Mouse (Mus musculus) megakaryocyte, embryonic 14.5 days (primary cell): ENCODE measurements around the gene Nectin4. TPM values are rescaled to one million over a fixed set of nuclear protein-coding genes. Genes with fewer than 3 reads are reported as not detected.

Experiments
- H3K27me3 ChIP-seq: replicated peaks from 2 replicates; pipeline ENCODE3; 2012; ENCODE audit warnings: inconsistent platforms
- H3K36me3 ChIP-seq: replicated peaks from 2 replicates; pipeline ENCODE3; 2012; ENCODE audit warnings: low read length, inconsistent platforms, mixed read lengths
- H3K4me1 ChIP-seq: 2 replicates; pipeline ENCODE4 v1.6.1; 2012; ENCODE audit warnings: inconsistent platforms
- H3K4me3 ChIP-seq: replicated peaks from 2 replicates; pipeline ENCODE3; 2012; ENCODE audit warnings: moderate library complexity, mild to moderate bottlenecking, inconsistent platforms
- H3K9me3 ChIP-seq: 2 replicates; pipeline ENCODE4 v1.6.1; 2012; ENCODE audit warnings: inconsistent platforms
- FLI1 ChIP-seq: IDR thresholded peaks from 2 replicates; pipeline ENCODE4 v1.6.1; 2012; ENCODE audit warnings: low read length, inconsistent platforms, mixed read lengths
- GATA1 ChIP-seq: IDR thresholded peaks from 3 replicates; pipeline ENCODE4 v1.6.1; 2012; ENCODE audit warnings: mixed read lengths, low read length, inconsistent platforms, borderline replicate concordance
- polyA plus RNA-seq: library from polyadenylated mRNA; stranded (reverse); fragments of >175 nt; gene quantifications from 2 replicates; pipeline ENCODE4 v1.2.3, GENCODE M21; 2012; ENCODE audit warnings: low replicate concordance; ENCODE audit not compliant: insufficient read depth

Gene Nectin4
- polyA plus RNA-seq, 1 experiment, result 0.44 TPM

DNA sequence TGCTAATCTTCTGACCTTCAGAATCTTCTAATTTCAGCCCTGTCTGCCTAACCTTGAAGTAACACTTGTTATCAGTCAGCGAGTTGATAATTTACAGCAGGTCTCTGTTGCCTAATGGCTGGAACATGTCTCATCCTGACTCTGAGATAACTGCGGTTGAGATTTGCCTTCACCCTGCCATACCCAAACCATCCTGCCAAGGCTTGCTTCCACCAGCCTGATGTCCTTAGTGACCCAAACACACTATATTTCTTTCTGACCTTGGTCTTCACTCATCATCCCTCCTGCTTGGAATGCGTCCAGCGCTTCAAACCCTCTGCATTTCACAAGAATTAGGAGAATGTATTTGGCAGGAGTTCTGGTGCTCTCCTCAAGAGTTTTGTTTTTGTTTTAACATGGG, 55.2 kb downstream of the Nectin4 start:
- Histone ChIP-seq H3K36me3 (peaks cover 14% of the 10 kb centered on the region), H3K9me3 (no peaks in the 10 kb centered on the region; the same call in 1 of the 2 replicates), H3K4me3 (no peak overlapping the region), H3K27me3 (no peaks in the 10 kb centered on the region), H3K4me1 (peaks cover 47% of the 10 kb centered on the region)
- TF ChIP-seq FLI1 (no peak), GATA1 (no peak)

DNA sequence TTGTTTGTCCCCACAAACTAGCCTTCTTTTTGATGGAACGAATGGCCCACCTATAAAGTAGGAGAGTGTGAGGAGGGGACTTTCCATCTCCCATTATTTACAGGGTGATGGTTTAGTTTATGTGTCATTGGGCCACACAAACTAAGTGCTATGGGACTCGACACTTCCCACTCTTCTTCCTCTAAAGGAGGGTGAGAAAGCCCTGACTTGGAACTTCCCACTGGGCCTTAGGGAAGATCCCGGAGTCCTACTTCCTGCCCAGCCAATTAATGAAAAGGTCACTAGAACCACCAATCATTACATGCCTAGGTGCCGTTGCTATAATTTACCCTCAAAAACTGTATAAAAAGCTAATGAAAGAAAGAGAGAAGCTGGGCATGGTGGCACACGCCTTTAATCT, 62.3 kb downstream of the Nectin4 start:
- H3K9me3 ChIP-seq, result no peaks in the 10 kb centered on the region; the same call in 1 of the 2 replicates
- no peak overlapping the region for H3K4me3 ChIP-seq
- H3K4me1 ChIP-seq, result peaks cover 40% of the 10 kb centered on the region
- TF ChIP-seq FLI1 (no peak), GATA1 (no peak)
- H3K36me3 ChIP-seq, result no peaks in the 10 kb centered on the region
- peaks cover 2% of the 10 kb centered on the region for H3K27me3 ChIP-seq

DNA sequence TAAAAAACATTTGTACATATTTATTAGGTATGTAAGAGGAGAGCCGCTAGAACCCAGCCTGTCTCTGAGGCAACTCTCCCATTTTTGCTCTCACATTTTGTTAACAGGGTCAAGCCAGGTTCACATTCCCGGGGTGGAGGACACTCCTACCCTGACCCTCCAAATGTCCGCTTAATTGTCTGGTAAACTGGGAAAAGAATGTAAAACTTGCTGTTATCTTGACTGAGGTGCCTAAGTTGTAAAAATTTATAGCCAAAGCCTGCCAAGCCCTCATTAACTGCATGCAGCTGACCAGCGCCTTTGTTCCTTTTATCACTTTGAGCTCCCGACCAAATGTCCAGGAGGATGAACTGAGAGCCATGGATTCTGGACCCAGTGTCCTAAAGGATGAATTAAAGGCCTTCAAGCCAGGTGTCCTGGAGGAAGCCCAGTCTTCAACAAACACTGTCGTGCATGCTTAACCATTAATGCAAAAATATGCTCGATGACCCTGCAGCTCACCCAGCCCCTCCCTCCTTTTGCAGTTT, 65.5 kb downstream of the Nectin4 start:
- H3K4me3 ChIP-seq, result no peak overlapping the region
- TF ChIP-seq GATA1 (no peak), FLI1 (no peak)
- H3K36me3 ChIP-seq, result peaks cover 4% of the 10 kb centered on the region
- peaks cover 2% of the 10 kb centered on the region for H3K27me3 ChIP-seq
- H3K4me1 ChIP-seq, result peaks cover 50% of the 10 kb centered on the region
- H3K9me3 ChIP-seq, result no peaks in the 10 kb centered on the region

DNA sequence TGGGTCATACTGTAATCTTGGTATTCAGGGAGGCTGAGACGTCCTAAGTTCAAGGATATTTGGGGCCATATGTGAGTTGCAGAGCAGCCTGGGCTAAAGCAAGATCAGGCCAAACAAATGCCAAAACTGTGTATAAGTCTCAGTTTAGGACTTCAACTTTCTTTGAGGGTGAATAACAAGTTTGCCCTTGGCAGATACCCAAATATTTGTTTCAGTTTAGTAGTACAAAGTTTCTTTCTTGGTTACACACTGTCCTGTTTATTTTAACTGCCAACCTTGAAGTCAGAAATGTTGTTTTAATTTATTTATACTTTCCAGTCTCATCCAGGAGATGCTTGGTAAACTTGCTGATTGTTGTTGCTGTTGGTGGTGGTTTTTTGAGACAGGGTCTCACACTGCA, 66.1 kb downstream of the Nectin4 start:
- TF ChIP-seq GATA1 (no peak), FLI1 (no peak)
- H3K4me3 ChIP-seq, result no peak overlapping the region
- no peaks in the 10 kb centered on the region for H3K9me3 ChIP-seq
- H3K4me1 ChIP-seq, result peaks cover 54% of the 10 kb centered on the region
- H3K36me3 ChIP-seq, result peaks cover 4% of the 10 kb centered on the region
- H3K27me3 ChIP-seq, result no peaks in the 10 kb centered on the region

DNA sequence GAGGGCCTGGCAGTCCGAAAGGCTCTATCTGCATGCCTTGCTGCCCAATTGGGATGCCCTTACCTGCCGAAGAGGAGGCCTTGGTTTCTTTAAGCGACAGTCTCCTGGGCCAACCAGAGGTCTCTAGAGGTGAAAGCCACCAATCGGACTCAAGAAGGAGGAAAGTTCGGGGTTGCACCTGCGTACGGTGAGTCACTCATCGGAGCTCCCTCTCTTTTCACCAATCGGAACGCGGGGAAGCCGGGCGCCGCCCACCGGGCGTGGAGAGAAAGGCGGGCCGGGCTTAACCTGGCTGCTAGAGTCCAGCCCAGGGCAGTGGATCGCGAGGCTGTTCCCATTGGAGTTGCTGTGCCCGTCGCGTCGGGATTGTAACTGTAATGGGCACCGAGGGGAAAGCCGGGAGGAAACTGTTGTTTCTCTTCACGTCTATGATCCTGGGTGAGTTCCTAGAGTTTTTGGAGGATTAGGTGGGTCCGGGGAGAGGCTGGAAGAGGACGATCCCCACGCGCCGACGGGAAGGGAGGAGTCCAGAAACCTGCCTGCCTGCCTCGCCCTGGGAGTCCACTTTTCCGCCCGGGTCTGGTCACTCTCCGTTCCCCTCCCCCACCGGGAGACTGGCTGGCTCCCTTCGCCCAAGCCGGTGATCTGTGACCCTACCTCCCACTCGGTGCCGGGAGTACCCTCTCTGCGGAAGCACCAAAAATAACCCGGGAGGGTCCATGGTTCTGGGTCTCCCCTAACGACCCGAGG, 67.5 kb downstream of the Nectin4 start, which contains the start of gene F11r:
Gene F11r, plus strand, starts transcription at position 272 of the 750 bp plus-strand sequence.
- H3K4me1 ChIP-seq, result peaks cover 66% of the 10 kb centered on the region
- TF ChIP-seq GATA1 (no peak), FLI1 (no peak)
- H3K36me3 ChIP-seq, result peaks cover 4% of the 10 kb centered on the region
- peak within 1 kb of the TSS; percentile 97 for H3K4me3 ChIP-seq
- H3K27me3 ChIP-seq, result no peaks in the 10 kb centered on the region
- no peaks in the 10 kb centered on the region for H3K9me3 ChIP-seq

Other genes with a start within 250 kb of the Nectin4 start
- gene Sdhc, start 219.5 kb upstream of the Nectin4 start, polyA plus RNA-seq, result 22.4 and 93.6 TPM in 2 replicates
- 3.7 TPM in 1 of 2 replicates, not detected in the other for gene Mpz, start 219.4 kb upstream of the Nectin4 start, polyA plus RNA-seq
- 28.3 and 28.5 TPM in 2 replicates for gene Pcp4l1, start 173.8 kb upstream of the Nectin4 start, polyA plus RNA-seq
- not detected in 2 replicates for gene Nr1i3, start 156.1 kb upstream of the Nectin4 start, polyA plus RNA-seq
- gene Tomm40l, start 147.6 kb upstream of the Nectin4 start, polyA plus RNA-seq, result 22.7 and 24.1 TPM in 2 replicates
- not detected in 2 replicates for gene Apoa2, start 145.0 kb upstream of the Nectin4 start, polyA plus RNA-seq
- gene Fcer1g, start 135.7 kb upstream of the Nectin4 start, polyA plus RNA-seq, result 12.9 and 57.4 TPM in 2 replicates
- 0.50 TPM in 1 of 2 replicates, not detected in the other for gene Adamts4, start 119.7 kb upstream of the Nectin4 start, polyA plus RNA-seq
- gene Ndufs2, start 118.7 kb upstream of the Nectin4 start, polyA plus RNA-seq, result 24.9 and 49.7 TPM in 2 replicates
- gene B4galt3, start 99.8 kb upstream of the Nectin4 start, polyA plus RNA-seq, result 20.5 and 20.6 TPM in 2 replicates
- gene Ppox, start 88.9 kb upstream of the Nectin4 start, polyA plus RNA-seq, result 17.0 and 28.8 TPM in 2 replicates
- gene Usp21, start 82.1 kb upstream of the Nectin4 start, polyA plus RNA-seq, result 33.2 and 67.7 TPM in 2 replicates
- 18.6 and 97.6 TPM in 2 replicates for gene Ufc1, start 75.1 kb upstream of the Nectin4 start, polyA plus RNA-seq
- 19.6 and 45.4 TPM in 2 replicates for gene Dedd, start 41.0 kb upstream of the Nectin4 start, polyA plus RNA-seq
- gene Nit1, start 24.5 kb upstream of the Nectin4 start, polyA plus RNA-seq, result 3.2 and 6.1 TPM in 2 replicates
- gene Pfdn2, start 24.4 kb upstream of the Nectin4 start, polyA plus RNA-seq, result 1.3 and 11.9 TPM in 2 replicates
- not detected in 2 replicates for gene Klhdc9, start 9.3 kb upstream of the Nectin4 start, polyA plus RNA-seq
- 5.2 and 12.3 TPM in 2 replicates for gene Arhgap30, start 18.9 kb downstream of the Nectin4 start, polyA plus RNA-seq
- gene Usf1, start 41.2 kb downstream of the Nectin4 start, polyA plus RNA-seq, result 18.5 and 37.8 TPM in 2 replicates
- gene Tstd1, start 48.8 kb downstream of the Nectin4 start, polyA plus RNA-seq, result not detected in 2 replicates
- 21.9 and 94.2 TPM in 2 replicates for gene F11r, start 67.4 kb downstream of the Nectin4 start, polyA plus RNA-seq
- 4.6 and 9.8 TPM in 2 replicates for gene Alyref2, start 133.4 kb downstream of the Nectin4 start, polyA plus RNA-seq
- 0.94 TPM in 1 of 2 replicates, not detected in the other for gene Itln1, start 165.2 kb downstream of the Nectin4 start, polyA plus RNA-seq
- not detected in 2 replicates for gene Cd244a, start 189.1 kb downstream of the Nectin4 start, polyA plus RNA-seq
- gene Ly9, start 237.3 kb downstream of the Nectin4 start, polyA plus RNA-seq, result 3.3 TPM in 1 of 2 replicates, not detected in the other